Mouse (Mus musculus) cerebellum, postnatal 14 days (tissue): ENCODE results near the gene Cks2.
A peak's percentile ranks its signal among the peaks of the same experiment; 100 is the strongest.
"Not testable (repeated sequence)": the region's sequence is repeated elsewhere in the genome, so short reads cannot be mapped to it uniquely, and the experiment has no call there.

Source experiments
- DNase-seq, 2 experiments: peaks; one replicate each; pipeline ENCODE4 v3.0.0; 2021; ENCODE audit warnings: mixed read lengths in 2 of 2

Gene Cks2

DNA sequence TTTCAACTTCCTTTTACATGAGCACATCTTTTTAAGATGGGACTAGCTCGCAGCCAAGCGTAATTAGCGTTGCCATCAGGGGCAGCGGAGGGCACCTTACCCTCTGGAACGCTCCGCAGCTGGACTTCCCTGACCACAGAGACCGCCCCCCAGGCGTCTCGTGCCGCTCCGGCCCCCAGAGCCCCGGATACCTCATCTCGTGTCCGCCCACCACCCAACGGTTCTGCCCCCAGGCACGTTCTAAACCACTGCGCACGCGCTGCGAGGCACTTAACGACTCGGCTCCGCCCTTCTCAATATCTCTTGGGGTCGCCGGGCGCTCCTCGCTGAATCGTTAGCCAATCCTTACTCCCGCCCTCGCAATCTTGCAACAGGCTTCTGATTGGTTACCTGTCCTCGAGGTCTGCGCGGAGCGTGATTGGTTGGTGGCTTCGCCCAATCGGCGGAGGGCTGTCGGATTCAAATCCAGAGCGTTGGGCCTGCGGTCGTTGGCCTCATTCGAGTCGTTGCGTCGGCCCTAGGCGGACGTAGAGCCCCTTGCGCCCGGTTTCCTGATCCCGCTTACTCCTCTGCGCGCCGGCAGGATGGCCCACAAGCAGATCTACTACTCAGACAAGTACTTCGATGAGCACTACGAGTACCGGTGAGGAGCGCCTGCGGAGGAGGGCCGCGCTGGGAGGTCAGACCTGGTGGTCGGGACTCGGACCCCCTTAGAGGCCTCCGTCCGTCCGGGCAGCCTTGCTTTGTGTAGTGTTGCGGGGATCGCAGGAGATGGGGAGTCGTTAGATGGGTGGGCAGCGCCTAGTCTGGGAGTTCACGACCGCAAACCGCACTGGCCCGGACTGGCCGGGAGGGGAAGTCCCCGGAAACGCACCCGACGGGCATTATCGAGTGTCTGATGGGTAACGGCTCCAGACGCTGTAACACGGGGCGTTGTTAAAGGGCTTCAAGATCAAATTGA is at the start of gene Cks2:
Gene Cks2, plus strand, starts transcription at position 404 of the 961 bp plus-strand sequence.
- peak; percentile 97 for DNase-seq

DNA sequence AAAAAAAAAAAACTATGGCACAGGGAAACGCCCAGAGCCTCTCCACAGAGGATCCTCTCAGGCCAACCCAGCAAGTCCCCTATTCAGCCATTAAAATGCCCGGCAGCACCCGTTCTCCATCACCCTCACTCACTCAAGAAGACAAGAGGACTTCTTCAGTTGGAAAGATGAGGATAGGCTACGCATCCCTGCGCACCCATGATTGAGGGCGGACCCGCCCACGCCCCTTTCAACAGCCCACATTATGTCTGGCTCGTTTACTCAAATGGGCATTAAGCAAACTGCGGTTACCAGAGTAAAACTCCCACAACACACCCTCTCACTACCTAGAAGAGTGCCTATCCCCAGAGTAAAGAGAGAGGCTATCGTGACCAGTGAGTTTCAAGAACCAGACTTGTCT is 49.6 kb upstream of the Cks2 start:
- DNase-seq: no peak

DNA sequence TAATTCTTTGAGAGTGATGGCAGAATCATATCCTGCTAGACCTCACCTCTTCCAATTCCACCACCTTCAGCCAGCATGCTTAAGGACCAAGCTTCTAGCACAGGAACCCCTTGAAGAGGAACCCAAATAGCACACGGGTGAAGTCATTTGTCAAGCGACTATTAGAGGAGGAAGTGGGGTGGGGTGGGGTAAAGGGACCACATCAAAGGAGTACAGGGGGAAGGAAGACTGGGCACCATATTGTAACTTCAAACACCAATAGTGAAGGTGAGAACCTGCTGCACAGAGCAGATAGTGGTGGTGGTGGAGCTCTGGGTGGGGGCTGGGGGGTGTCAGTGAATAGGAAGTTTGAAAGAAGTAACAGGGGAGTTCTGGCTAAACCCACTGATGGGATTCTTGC is 47.0 kb upstream of the Cks2 start:
- DNase-seq: no peak

DNA sequence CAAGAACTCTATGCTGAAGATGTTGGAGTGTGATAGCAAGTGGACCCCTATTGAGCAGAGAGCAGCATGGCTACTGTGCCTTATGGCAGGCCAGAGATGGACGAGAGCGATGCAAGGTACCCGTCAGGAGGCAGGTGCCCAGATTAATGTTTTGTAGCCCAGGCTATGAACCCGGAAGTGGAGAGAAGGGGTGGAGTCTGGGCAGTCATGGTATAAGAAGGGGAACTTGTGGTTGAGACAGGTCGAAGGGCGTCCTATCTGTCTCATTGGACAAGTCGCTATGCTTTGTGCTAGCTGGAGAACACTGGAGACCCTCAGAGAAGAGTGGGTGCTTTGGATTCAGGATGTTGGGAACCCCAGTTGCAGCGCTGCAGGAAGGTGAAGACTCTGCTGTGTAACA is 44.9 kb upstream of the Cks2 start:
- no peak for DNase-seq

DNA sequence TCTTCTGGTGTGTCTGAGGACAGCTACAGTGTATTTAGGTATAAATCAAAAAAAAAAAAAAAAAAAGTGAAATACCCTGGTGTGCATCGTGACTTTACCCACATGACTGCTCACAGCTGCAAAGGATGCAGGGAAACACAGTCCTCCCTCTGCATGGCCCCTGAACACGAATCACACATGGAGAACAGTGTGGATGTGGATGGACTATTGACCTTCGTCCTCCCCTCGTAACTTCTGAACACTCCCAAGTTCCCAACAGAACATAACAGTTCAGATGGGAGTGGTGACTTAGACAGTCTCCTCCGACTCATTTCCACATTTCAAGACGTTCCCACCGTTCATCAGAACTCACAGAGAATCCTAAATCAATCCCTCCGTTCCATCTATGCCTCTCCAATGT is 42.3 kb upstream of the Cks2 start:
- DNase-seq: no peak

DNA sequence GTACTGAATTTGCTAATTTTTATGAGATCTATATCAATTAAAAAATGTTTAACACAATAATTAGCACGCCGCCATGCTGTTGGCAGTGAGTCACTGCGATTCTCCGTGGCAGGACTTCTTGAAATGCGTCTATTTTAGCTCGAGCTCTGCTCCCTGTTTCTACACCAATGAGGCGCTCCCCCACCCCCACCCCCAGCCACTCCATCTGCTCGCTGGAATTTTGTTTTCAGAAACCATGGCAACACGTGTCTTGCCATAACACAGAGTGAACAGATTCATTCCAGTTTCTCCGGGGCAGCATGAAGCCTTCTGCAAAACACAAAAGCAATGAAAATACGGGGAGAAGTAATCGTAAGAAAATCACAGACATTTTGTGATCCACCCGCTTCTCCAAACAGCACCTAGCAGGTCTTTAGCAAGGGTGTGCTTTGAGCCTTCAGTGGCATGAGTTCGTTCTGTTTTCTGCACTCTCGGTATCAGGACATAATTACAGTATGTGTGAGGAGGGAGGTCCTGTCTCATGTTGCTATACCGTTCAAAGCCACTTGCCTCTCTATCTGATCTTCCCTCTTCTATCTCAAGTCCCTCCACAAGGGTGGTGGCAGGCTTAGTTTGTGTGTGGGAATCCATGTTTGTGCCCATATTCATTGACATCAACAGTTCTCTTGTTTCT is 41.7 kb upstream of the Cks2 start:
- peak; percentile 55 to 64 for DNase-seq

DNA sequence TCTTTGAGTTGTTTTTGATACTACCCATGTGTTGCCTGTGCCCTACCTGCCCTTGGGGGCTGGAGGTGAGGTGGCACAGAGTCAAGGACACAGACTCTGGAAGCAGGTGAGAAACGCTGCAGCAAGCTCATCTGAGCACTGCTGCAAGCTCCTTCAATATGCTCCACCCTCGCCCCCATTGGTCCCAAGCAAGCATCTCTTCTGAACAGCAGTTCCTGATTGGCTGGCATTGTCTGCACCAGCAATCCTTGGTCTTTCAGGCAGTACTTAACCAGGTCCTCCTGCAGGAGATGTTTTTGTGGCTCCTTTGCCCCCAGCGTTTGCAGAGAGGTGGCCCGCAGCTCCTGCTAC is 41.2 kb upstream of the Cks2 start:
- peak; percentile 54 to 64 for DNase-seq

DNA sequence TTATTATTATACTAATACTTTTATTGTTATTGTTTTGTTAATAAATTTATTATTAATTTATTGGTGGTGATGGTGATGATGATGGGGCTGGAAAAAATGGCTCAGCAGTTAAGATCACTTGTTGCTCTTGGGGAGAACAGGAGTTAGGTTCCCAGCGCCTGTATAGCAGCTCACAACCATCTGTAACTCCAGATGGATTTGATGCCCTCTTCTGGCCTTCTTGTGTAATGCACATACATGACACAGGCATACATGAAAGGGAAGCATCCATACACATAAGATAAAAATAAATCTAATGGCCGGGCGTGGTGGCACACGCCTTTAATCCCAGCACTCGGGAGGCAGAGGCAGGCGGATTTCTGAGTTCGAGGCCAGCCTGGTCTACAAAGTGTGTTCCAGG is 35.8 kb upstream of the Cks2 start:
- DNase-seq: no peak

DNA sequence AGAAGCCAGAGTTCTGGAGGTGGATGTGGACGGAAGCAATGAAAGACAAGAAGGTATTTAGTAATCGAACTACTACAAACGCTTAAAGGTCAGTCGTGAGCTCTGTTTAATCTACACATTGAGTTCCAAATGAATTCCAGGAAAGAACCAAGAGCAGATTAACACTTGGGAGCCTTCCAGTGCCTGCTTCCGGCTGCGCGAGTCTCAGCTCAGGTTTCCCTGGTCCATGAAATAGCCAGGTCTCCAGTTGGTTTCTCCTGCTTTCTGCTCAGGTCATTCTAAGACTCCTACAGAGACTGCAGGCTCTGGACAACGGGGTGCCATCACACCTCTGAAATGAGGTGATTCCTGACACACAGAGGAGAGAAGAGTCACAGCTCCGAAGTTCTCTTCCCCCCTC is 34.0 kb upstream of the Cks2 start:
- no peak for DNase-seq

DNA sequence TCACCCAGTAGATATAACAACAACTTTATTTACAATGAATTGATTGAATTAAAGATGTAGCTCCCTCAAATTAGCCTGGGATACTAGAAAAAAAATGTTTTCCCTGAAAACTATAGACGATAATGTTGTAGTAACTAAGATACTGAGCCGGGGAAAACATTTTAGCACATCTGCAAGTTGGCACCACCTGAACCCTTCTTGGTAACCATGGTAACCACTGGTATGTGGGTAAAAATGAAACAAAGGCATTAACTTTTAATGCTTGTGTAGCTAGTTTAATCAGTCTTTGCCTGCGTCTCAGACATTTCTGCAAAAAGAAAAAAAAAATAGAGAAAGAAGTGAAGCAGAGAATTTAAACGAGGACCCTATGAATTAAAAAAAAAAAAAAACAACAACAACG is 33.5 kb upstream of the Cks2 start:
- DNase-seq: no peak

DNA sequence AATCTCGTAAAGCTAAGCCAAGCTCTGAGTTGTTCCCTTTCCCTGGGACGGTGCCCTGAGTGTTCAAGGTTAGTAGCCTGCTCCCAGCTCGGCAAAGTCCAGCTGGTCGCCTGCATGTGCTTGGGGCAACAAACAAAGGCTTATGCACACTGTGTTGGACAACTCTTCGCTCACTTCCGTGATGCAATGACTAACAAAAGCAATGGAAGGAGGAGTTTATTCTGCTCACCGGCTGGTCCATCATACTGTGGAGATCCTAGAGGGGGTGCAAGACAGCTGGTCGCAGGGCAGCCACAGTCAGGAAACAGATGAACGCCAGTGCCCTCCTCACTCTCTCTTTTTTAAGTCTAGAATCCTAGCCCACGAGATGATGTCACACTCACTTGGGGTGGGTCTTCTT is 29.2 kb upstream of the Cks2 start:
- no peak for DNase-seq

DNA sequence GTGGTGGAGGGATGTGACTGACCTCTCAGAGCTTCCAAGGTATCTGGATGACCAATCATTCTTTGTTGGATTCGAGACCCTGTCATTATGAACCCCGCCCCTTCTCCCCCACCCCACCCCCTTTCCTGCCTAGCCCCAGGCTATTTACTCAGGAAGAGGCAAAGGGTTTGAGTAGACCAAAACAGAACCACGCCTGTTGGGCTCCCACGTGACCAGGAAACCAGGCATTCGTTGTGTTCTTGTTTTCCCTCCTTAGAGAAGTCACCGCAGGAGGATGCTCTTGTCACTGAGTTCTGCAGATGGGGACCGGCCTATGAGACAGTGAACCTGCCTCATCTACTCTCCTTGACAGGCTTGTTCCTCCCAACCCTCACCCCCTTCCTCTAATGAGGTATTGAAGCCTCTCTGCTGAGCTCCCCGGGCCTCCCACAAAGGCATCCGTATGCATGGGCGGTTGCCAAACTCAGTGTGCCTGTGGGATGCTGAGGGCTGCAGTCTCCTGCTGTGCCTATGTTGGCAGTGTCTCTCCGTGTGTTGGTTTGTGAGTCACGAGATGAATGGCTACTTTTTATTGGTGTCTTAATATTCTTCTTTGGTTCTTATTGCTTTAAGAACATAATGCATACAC is 28.5 kb upstream of the Cks2 start:
- peak; percentile 37 to 42 for DNase-seq

DNA sequence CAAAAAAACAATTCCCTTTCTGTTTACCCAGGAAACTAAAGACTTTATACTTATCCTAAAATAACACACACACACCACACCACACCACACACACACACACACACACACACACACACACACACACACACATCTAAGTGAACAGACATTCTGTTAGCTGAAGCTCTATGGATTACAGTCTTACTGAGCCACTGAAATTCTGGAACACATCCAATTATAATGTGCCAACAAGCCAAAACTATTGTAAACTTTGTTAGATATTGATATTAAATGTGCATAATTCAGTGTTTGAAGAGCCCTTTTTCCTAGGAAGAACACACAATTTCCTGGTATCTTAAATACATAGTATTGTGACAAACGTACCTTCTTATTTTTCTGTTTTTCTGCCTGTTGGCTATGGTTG is 27.7 kb upstream of the Cks2 start:
- DNase-seq: no peak

DNA sequence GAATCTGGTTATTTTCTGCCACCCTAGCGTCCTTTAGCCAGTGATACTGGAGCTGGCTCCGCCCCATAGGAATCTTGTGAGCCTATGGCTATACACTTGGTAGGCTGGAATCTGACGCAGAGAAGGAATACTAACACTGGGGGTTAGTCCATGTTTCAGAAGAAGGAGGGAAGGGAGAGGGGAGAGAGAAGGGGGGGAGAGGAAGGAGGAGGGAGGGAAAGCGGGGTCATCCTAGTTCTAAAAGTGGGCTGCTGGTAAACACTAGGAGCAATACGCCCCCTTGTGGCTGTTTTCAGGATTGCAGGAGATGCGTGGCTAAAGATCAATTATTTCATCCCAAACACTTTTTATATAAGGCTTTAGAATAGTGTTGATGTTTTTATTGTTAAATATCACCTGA is 27.2 kb upstream of the Cks2 start:
- peak; percentile 82 to 89 for DNase-seq

DNA sequence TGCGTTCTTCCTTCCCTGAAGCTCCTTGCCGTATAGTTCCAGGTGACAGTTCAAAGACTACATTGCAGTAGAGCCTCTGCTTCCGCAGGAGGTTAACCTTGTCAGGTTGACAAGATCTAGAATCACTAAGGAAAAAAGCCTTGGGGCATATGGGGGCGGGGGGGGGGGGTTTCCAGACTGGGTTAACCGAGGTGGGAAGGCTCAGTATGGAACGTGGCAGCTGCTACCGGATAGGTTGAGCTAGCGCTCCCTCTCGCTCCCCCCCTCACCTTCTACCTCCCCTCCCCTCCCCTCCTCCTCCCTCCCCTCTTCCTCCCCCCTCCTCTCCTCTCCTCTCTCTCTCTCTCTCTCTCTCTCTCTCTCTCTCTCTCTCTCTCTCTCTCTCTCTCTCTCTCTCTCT is 26.4 kb upstream of the Cks2 start:
- DNase-seq: no peak

DNA sequence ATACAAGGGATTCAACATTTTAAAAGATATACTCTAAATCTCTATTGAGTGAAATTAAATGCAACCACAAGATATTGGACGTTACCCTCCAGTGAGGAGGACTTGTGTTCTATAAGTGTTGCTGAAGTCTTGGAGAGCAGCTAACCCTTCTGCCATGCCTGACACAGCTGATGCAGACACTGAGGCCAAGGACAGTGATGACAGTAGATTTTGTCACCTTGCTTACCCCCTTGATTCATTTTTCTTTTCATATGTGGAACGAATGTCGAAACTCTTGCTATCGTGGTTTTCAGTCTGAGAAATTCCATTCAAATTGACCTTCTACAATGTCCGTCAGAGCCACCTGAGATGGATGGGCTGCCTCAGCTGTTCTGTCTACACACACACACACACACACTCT is 22.4 kb upstream of the Cks2 start:
- no peak for DNase-seq

DNA sequence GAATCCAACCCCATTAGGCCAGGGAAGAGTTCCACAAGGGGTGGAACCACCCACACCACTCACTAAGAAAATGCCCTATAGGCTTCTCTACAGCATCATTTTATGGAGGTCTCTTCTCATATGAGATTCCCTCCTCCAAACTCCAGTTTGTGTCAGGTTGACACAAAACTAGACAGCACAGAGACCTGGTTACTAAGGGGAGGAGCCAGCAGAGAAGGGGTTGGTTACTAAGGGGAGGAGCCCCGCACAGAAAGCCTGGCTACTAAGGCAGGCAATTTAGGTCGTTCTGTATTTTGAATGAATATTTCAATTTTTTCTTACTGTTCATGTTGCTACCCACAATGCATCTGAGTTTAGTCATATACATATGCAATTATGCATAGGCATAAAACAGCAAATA is 21.4 kb upstream of the Cks2 start:
- DNase-seq: no peak

DNA sequence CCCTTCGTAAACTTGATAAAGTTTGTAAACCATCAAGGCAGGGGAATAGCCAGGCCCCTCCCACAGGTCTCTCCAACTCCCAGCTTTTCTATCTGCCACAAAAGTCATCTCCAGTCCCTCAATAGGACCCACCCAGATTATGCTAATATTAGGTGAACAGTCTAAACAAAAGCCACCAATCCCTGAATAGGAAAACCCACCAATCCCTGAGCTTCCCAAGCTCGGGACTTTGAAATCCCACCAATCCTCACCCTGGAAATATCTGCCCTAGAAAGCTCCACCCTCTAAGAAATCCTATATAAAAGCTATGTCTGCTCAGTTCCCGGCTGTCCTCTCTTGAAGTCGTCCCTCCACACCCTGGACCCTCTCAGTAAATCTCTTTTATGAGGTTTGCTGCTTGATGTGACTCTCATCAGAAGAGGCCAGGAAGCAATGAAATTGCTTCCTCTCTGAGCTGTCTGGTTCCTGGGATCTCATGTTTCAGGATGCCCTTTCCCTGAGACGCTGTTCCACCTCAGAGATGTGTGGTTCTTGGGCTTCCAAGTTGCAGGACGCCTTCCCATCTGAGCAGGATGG is 16.7 kb upstream of the Cks2 start:
- DNase-seq: no peak

DNA sequence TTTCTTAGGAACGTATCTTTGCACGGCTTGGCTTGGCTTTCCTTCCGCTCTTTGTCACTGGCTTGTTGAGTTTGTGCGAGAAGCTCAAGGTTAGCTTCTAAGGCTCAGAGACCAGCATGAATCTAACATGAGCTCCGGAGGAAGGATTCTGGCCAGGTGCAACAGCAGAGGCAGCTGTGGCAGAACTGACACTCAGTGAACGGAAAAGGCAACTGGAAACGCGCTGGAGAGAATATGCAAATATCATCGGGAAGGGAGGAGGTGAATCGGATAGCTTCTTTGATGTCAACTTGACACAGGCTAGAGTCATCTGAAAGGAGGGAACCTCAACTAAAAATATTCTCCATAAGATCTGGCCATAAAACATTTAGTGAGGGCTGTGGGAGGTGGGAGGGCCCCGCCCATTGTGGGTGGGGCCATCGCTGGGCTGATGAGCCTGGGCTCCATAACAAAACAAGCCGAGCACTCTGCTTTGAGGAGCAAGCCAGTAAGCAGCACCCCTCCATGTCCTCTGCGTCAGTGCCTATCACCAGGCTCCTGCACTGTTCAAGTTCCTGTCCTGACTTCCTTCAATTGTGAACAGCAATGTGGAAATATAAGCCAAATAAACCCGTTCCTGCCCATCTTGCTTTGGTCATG is 13.6 kb upstream of the Cks2 start:
- no peak for DNase-seq

DNA sequence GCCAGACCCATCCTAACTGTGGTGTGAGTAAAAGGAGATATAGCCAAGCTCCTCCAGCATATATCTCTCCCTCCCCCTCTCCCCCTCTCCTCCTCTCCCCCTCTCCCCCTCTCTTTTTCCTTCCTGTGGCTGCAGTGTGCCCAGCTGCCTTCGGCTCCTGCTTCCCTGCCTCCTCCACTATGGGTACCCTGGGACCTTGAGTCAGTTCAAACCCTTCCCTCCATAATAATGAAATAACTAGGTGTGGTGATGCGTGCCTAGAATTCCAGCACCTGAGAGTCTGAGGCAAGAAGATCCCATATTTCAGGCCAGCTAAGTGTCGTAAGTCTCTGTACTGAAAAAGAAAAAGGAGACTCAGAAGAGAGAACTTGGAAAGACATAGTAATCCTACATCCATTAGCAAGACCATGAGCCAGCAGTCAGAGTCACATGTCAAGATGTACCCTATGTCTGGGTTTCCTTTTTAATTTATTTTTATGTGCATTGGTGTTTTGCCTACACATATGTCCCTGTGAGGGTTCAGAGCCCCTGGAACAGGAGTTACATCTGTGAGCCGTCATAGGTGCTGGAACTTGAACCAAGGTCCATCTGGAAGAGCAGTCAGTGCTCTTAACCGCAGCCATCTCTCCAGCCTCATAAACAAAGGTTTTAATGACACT is 12.3 kb upstream of the Cks2 start:
- no peak for DNase-seq

DNA sequence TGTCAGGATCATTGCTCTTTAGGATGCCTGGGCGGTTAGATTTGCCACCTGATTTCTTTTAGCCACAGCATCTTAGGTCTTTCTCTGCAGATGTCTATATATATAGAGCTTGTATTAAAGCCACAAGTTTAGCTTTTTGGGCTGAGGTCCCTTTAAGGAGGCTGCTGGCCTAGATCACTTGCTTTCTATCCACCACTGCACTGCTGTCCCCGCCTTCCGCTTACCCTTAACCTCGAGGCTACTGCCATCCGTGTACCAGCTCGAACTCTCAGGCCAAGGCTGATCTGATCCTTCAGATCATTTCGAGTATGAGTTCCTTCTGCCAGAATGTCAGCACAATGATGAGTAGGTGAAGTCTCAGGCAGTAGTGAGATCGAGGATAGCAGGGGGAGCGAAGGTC is 9.6 kb upstream of the Cks2 start:
- DNase-seq: not testable (repeated sequence)

DNA sequence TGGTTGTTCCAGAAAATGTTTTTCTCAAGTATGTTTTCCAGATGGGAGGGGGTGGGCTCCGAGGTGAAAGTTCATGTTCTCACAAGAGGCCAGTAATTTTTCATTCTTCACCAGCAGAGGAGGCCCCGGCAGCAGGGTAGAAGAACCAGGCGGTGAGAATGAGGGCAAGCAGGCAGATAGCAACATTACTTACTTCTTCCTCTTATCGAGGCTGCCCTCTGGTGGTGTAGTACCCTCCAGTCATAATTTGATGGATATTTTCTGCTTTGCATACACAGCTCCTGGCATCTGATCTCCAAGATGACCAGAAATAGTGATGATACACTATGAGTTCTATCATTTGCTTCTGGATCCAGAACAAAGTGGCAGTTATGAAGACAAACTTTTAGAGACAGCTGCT is 6.1 kb upstream of the Cks2 start:
- no peak for DNase-seq

DNA sequence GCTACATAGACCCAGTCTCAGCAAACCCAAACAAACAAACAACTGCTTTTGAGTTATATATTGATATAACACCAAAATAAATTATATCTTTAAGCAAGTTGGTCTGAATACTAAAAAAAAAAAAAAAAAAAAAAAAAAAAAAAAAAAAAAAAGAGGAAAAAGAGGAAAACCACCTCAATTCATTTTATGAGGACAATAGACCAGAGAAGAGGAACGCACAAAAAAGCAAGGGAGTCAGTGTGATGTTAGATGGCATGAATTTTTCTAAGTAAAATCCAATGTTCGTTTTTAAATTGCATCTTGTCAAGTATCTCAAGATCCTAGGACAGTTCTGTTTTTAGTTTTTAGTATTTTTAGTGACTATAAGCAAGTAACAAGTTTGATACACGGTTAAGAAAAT is 3.6 kb upstream of the Cks2 start:
- DNase-seq: no peak
